Mouse (Mus musculus) forebrain, embryonic 14.5 days (tissue): ENCODE results near the gene Vwa3a. TPM values are rescaled to one million over a fixed set of nuclear protein-coding genes. Genes with fewer than 3 reads are reported as not detected.

Source experiments
- ATAC-seq: fragments of 200-750 bp; cut with Nextera tagmentation; 2 replicates; pipeline ENCODE4 v1.8.0; 2017; ENCODE audit warnings: mild to moderate bottlenecking, moderate library complexity
- DNase-seq: peaks from one replicate; pipeline ENCODE4 v3.0.0-alpha.2; 2015; ENCODE audit warnings: low spot score
- H3K27ac ChIP-seq: fragments of 300-500 bp; sonication (generic); 2 replicates; pipeline ENCODE4 v1.5.1; 2014; ENCODE audit warnings: low read depth, mild to moderate bottlenecking, control low read depth, low read length, moderate library complexity
- H3K27me3 ChIP-seq: fragments of 300-500 bp; sonication (generic); replicated peaks from 2 replicates; pipeline ENCODE4 v1.6.1; 2014; ENCODE audit warnings: low read length, control low read depth, mixed read lengths; ENCODE audit not compliant: control insufficient read depth, insufficient read depth
- H3K36me3 ChIP-seq: fragments of 300-500 bp; sonication (generic); 2 replicates; pipeline ENCODE4 v1.6.1; 2014; ENCODE audit warnings: low read length, control low read depth; ENCODE audit not compliant: control insufficient read depth, insufficient read depth
- H3K4me1 ChIP-seq: fragments of 300-500 bp; sonication (generic); 2 replicates; pipeline ENCODE4 v1.6.1; 2014; ENCODE audit warnings: antibody characterized with exemption, low read length, control low read depth; ENCODE audit not compliant: control insufficient read depth, insufficient read depth
- H3K4me2 ChIP-seq: fragments of 300-500 bp; sonication (generic); 2 replicates; pipeline ENCODE4 v1.6.1; 2014; ENCODE audit warnings: mild to moderate bottlenecking, control low read depth, low read length
- H3K4me3 ChIP-seq: fragments of 300-500 bp; sonication (generic); 2 replicates; pipeline ENCODE4 v1.5.1; 2014; ENCODE audit warnings: low read depth, low read length, control low read depth
- H3K9ac ChIP-seq: fragments of 300-500 bp; sonication (generic); 2 replicates; pipeline ENCODE4 v1.6.1; 2014; ENCODE audit warnings: mild to moderate bottlenecking, low read length, control low read depth, moderate library complexity
- H3K9me3 ChIP-seq: fragments of 300-500 bp; sonication (generic); replicated peaks from 2 replicates; pipeline ENCODE4 v1.6.1; 2016; ENCODE audit warnings: low read length, control low read depth, mixed read lengths; ENCODE audit not compliant: control insufficient read depth
- WGBS: fragments of 180-500 bp; shearing (Covaris S2); extraction: QIAGEN DNeasy Blood & Tissue Kit; methylation state at CpG from one replicate; pipeline ENCODE4 v1.1.7; 2014; 5-methylcytosine and 5-hydroxymethylcytosine counted together
- polyA plus RNA-seq: library from polyadenylated mRNA; unstranded; fragments of >200 nt; fragmentation: Nextera tagmentation; extraction: Ambion mirVana; gene quantifications from 2 replicates; pipeline ENCODE4 v1.2.1, GENCODE M21; 2014

The Vwa3a gene
- polyA plus RNA-seq, 1 experiment from 2014 or later = 1.6 TPM

DNA sequence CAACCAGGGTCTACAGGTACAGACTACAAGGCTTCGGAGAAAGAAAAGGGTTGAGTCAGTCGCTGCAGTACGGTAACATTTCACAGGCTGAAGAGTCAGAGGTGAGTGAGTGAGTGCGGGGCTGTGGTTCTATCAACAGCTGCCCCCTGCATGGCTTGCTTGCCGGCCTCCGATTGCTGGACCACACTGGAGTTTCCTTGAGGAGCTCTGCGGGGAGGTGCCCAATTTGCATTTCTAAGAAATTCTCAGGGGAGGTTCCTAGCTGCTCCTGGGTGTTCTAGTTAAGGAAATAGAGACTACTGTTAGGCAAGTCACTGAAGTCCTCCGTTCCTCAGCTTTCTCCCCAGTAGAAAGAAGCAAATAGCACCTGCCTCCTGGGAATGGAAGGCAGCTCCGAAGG, 105.6 kb downstream of the Vwa3a start:
- DNase-seq = no peak
- H3K27me3 ChIP-seq = 0 out of 2 replicates have a peak, but pooled peaks cover 3% of the 10 kb centered on the region
- WGBS = 4% methylated on average over 9 of the region's 9 CpGs
- peak overlapping the region; percentile 65 for H3K4me3 ChIP-seq
- no peaks in the 10 kb centered on the region for H3K9me3 ChIP-seq
- H3K27ac ChIP-seq = no peak overlapping the region
- H3K9ac ChIP-seq = peak overlapping the region; percentile 91
- peaks cover 16% of the 10 kb centered on the region; the same call in 1 of the 2 replicates for H3K4me1 ChIP-seq
- no peak for ATAC-seq
- no peaks in the 10 kb centered on the region; the same call in 1 of the 2 replicates for H3K36me3 ChIP-seq
- H3K4me2 ChIP-seq = peak overlapping the region; percentile 74

DNA sequence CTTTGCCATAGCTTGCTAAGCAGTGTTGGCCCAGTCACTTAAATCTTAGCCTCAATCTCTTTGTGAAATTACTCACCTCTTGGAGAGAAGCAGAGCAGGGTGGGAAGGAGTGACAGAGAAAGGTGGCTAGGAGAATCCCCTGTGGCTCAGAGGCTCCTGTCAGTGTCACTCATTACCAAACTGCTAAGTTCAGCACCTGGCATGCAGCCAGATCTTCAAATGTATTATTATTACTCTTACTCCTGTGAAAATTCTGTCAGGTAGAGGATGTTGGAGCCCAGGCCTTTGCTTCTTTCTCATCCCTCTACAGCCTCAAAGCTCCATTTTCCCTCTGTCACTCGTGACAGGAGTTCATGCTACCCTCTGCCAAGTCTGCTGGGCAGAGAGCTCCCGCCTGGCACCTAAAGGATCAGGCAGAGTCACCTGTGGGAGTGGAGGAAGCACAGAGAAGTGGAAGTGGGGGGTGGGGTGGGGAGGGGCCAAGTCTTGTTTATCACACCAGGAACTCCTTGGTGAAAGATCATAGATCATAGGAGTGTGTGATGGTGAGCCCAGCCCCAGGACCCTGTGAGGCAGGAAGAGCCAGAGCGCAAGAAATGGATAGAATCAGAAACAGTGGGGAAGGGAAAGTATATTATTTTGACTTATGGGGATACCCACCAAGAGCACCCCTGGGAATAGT, 109.9 kb downstream of the Vwa3a start:
- Histone ChIP-seq H3K4me3 (no peak overlapping the region), H3K27ac (no peak overlapping the region), H3K9ac (no peak overlapping the region), H3K9me3 (no peaks in the 10 kb centered on the region), H3K4me2 (no peak overlapping the region), H3K36me3 (no peaks in the 10 kb centered on the region; the same call in 1 of the 2 replicates), H3K27me3 (0 out of 2 replicates have a peak, but pooled peaks cover 3% of the 10 kb centered on the region), H3K4me1 (peaks cover 16% of the 10 kb centered on the region)
- 92% methylated on average over 3 of the region's 3 CpGs for WGBS
- no peak for DNase-seq
- no peak for ATAC-seq

DNA sequence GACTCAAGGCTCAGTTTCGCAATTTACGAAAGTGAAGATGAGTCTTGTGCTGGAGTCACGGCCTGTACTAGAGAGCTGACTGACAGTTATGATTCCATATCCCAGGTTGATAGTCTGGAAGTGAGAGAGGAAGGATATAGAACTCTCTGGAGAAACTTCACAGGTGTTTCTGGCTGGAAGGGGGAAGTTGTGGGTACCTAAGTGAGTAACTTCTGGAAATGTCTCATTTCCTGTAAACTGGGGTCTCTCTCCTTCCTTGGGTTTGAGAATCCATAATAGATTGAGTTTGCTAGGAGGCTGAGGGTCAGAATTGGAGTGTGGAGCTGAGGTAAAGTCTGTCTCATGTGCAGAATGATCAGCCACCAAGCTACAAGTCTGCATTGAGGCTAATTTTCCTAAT, 111.0 kb downstream of the Vwa3a start:
- no peaks in the 10 kb centered on the region; the same call in 1 of the 2 replicates for H3K36me3 ChIP-seq
- no peak overlapping the region for H3K4me2 ChIP-seq
- H3K9ac ChIP-seq = no peak overlapping the region
- ATAC-seq (no peak), DNase-seq (no peak)
- H3K4me1 ChIP-seq = peaks cover 5% of the 10 kb centered on the region; the same call in 1 of the 2 replicates
- 93% methylated on average over 3 of the region's 3 CpGs for WGBS
- H3K27ac ChIP-seq = no peak overlapping the region
- H3K9me3 ChIP-seq = no peaks in the 10 kb centered on the region
- no peak overlapping the region for H3K4me3 ChIP-seq
- H3K27me3 ChIP-seq = no peaks in the 10 kb centered on the region

Other genes starting within 250 kb of the Vwa3a start
- 268 and 275 TPM in 2 replicates for gene Uqcrc2, start 104.1 kb upstream of the Vwa3a start, polyA plus RNA-seq
- 0.08 and 0.27 TPM in 2 replicates for gene Pdzd9, start 69.0 kb upstream of the Vwa3a start, polyA plus RNA-seq
- 15.0 and 15.6 TPM in 2 replicates for gene Mosmo, start 61.7 kb upstream of the Vwa3a start, polyA plus RNA-seq
- not detected in 2 replicates for gene Gm5737, start 73.0 kb downstream of the Vwa3a start, polyA plus RNA-seq
- gene Eef2k, start 103.5 kb downstream of the Vwa3a start, polyA plus RNA-seq = 9.1 and 11.3 TPM in 2 replicates
- gene Polr3e, start 178.4 kb downstream of the Vwa3a start, polyA plus RNA-seq = 22.7 and 23.2 TPM in 2 replicates
- gene Cdr2, start 243.0 kb downstream of the Vwa3a start, polyA plus RNA-seq = 11.3 and 11.9 TPM in 2 replicates
- gene Mfsd13b, start 243.2 kb downstream of the Vwa3a start, polyA plus RNA-seq = 0.10 and 0.57 TPM in 2 replicates